Mouse (Mus musculus): ENCODE measurements at regions not wholly inside any gene's neighbourhood (a gene's known extent, or its start where the extent isn't known, plus 50 kb on each side); places are given as distances from the start of the nearest gene placed in this dataset.
"Not testable (repeated sequence)": the region's sequence is repeated elsewhere in the genome, so short reads cannot be mapped to it uniquely, and the experiment has no call there.

DNA sequence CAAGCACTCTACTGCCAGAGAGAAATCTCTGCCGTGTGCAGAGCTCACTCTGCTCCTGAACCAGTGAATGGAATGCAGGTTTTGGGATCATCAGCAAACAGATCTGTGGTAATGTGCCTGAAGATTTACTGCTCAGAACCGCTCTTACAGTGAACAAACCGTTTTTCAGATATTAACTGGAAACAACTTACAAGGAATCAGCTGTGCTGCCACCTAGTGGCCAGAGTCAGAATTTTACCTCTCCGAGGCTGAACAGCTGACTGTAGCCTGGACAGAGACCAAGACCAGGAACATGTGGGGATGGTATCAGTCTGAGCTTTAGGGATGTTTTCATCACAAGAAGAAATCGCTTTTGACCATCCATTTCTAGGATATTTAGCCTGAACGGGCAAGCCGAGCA lies 65.3 kb downstream of the Gm15023 start:
- H3K36me3 ChIP-seq (ENCODE audit: control insufficient read depth, insufficient read depth, low read length); H3K4me3 ChIP-seq (ENCODE audit: low read length); H3K27me3 ChIP-seq (ENCODE audit: control insufficient read depth, insufficient read depth, low read depth, low read length); H3K9ac ChIP-seq (ENCODE audit: low read length); H3K27ac ChIP-seq (ENCODE audit: low read length); H3K4me2 ChIP-seq (ENCODE audit: low read depth, low read length); ATAC-seq (ENCODE audit: low read depth); H3K9me3 ChIP-seq (ENCODE audit: control insufficient read depth, low read length); H3K4me1 ChIP-seq (replicated peaks; ENCODE audit: control insufficient read depth, insufficient read depth, low read length): not testable (repeated sequence)
- WGBS: 25% methylated on average over 5 of the region's 7 CpGs

DNA sequence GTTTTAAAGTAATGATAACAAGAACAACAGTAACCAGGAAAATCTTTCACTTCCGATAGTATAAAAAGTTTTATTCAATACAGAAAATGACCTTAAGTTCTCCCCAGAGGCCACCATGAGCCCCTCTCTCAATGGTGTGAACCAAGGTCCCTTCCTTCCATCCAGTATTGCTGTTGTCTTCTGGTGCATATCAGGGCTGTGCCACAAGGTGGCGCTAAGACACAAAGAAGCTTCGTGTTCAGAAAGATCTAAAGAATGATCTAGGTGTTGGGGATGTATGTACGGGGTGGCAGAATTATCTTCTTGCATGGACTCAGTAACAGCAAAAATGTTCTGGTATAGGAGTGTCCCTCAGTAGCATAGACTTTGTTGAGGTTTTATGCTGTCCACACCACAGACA lies 66.6 kb downstream of the Gm15023 start:
- not testable (repeated sequence) for H3K4me2 ChIP-seq (ENCODE audit: low read depth, low read length); ATAC-seq (ENCODE audit: low read depth); H3K9me3 ChIP-seq (ENCODE audit: control insufficient read depth, low read length); H3K27me3 ChIP-seq (ENCODE audit: control insufficient read depth, insufficient read depth, low read depth, low read length); H3K4me3 ChIP-seq (ENCODE audit: low read length); H3K4me1 ChIP-seq (replicated peaks; ENCODE audit: control insufficient read depth, insufficient read depth, low read length); H3K27ac ChIP-seq (ENCODE audit: low read length); H3K36me3 ChIP-seq (ENCODE audit: control insufficient read depth, insufficient read depth, low read length); H3K9ac ChIP-seq (ENCODE audit: low read length)
- 27% methylated on average over 4 of the region's 4 CpGs for WGBS

DNA sequence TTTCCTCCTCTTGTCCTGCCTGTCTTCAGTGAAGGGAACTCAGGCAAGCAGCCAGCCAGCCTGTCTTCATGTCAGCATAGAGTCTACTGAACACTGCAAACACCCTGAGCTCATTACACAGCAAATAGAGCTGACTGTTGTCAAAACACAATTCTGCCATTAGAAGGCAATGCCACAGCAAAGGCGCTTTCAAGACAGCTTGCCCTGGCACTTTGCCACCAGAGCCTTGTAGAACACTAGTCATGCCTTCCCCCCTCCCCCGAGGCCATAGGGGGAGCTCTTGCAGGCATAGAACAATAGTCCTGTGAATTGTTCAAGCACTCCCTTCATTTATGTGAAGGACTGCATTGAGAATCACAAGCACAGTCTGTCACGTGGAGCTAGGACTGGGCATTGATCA lies 75.8 kb downstream of the Gm15023 start:
- no peak overlapping the region for H3K4me2 ChIP-seq (ENCODE audit: low read depth, low read length)
- no peaks in the 10 kb centered on the region for H3K4me1 ChIP-seq (replicated peaks; ENCODE audit: control insufficient read depth, insufficient read depth, low read length)
- 29% methylated on average over 3 of the region's 3 CpGs for WGBS
- no peak for ATAC-seq (ENCODE audit: low read depth)
- no peak overlapping the region for H3K27ac ChIP-seq (ENCODE audit: low read length)
- no peaks in the 10 kb centered on the region for H3K9me3 ChIP-seq (ENCODE audit: control insufficient read depth, low read length)
- H3K36me3 ChIP-seq (ENCODE audit: control insufficient read depth, insufficient read depth, low read length): no peaks in the 10 kb centered on the region
- no peak overlapping the region for H3K4me3 ChIP-seq (ENCODE audit: low read length)
- no peaks in the 10 kb centered on the region for H3K27me3 ChIP-seq (ENCODE audit: control insufficient read depth, insufficient read depth, low read depth, low read length)
- no peak overlapping the region for H3K9ac ChIP-seq (ENCODE audit: low read length)

DNA sequence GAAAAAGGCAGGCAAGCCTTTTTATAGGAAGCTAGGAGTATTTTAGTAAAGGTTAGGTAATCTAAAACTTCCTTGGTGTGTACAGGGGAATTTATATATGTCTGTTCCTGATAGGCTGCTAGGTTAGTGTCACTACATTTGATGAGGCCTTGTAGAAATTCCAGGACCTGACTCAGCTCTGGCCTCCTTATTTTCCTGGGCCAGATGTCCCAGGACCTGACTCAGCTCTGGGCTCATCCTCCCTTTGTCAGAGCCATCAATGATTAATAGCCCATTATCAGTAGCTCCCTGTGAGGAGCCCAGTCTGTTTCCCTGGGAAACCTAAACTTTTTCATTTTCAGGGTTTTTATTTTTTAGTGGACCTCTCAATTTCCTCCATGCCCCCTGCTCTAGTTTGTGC lies 79.3 kb downstream of the Gm15023 start:
- Histone ChIP-seq H3K4me1 (replicated peaks; ENCODE audit: control insufficient read depth, insufficient read depth, low read length) (no peaks in the 10 kb centered on the region), H3K4me2 (ENCODE audit: low read depth, low read length) (no peak overlapping the region)
- ATAC-seq (ENCODE audit: low read depth): no peak

DNA sequence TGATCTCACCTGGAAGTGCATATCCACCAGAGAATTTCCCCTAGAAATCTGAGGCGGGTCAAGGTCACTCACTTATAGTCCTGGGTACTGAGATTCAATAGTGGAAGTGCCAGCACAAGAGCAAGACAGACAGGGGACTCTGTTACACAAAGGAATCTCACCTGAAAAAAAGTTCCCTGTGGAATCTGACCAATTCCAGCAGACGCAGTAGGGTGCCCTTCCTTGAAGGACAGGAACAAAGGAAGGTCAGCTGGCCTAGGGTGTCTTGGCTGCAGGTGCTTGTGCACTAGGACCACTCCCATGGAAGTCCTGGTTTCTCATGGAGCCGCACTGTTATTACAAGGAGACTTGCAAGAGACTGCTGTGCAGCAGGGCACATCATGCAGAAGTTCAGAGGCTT lies 81.2 kb downstream of the Gm15023 start:
- Histone ChIP-seq H3K4me3 (ENCODE audit: low read length) (no peak overlapping the region), H3K4me1 (replicated peaks; ENCODE audit: control insufficient read depth, insufficient read depth, low read length) (no peaks in the 10 kb centered on the region), H3K36me3 (ENCODE audit: control insufficient read depth, insufficient read depth, low read length) (no peaks in the 10 kb centered on the region), H3K27ac (ENCODE audit: low read length) (no peak overlapping the region), H3K4me2 (ENCODE audit: low read depth, low read length) (no peak overlapping the region), H3K9ac (ENCODE audit: low read length) (no peak overlapping the region), H3K27me3 (ENCODE audit: control insufficient read depth, insufficient read depth, low read depth, low read length) (no peaks in the 10 kb centered on the region; the same call in 1 of the 2 replicates), H3K9me3 (ENCODE audit: control insufficient read depth, low read length) (no peaks in the 10 kb centered on the region)
- 61% methylated on average over 3 of the region's 3 CpGs for WGBS
- ATAC-seq (ENCODE audit: low read depth): no peak

More for the DNA sequence above, 79.3 kb downstream of the Gm15023 start:
- H3K27me3 ChIP-seq (ENCODE audit: control insufficient read depth, insufficient read depth, low read depth, low read length): no peaks in the 10 kb centered on the region; the same call in 1 of the 2 replicates
- H3K9ac ChIP-seq (ENCODE audit: low read length): no peak overlapping the region
- H3K4me3 ChIP-seq (ENCODE audit: low read length): no peak overlapping the region
- H3K9me3 ChIP-seq (ENCODE audit: control insufficient read depth, low read length): no peaks in the 10 kb centered on the region
- no peaks in the 10 kb centered on the region for H3K36me3 ChIP-seq (ENCODE audit: control insufficient read depth, insufficient read depth, low read length)
- no peak overlapping the region for H3K27ac ChIP-seq (ENCODE audit: low read length)

DNA sequence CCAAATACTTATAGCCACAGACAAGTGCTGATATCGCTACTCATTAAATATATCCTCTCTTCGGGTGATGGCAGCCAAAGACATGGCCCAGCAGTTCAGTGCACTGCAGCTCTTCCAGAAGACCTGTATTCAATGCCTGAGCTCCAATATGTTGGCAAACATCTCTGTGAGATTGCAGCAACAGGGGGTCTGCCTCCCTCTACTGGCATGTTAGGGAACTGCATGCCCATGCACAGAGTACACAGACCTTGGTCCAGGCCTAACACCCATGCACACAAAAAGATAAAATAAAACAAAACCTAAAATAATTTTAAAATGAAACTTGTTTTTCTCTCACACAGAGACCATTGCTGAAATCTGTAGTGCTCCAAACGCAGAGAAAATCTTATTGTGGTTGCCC lies 82.1 kb upstream of the Zmat1 start:
- 13% methylated on average over 1 of the region's 3 CpGs for WGBS
- not testable (repeated sequence) for H3K27me3 ChIP-seq (ENCODE audit: control insufficient read depth, insufficient read depth, low read depth, low read length); H3K27ac ChIP-seq (ENCODE audit: low read length); H3K4me2 ChIP-seq (ENCODE audit: low read depth, low read length); H3K4me1 ChIP-seq (replicated peaks; ENCODE audit: control insufficient read depth, insufficient read depth, low read length); H3K9ac ChIP-seq (ENCODE audit: low read length); H3K36me3 ChIP-seq (ENCODE audit: control insufficient read depth, insufficient read depth, low read length); H3K4me3 ChIP-seq (ENCODE audit: low read length); H3K9me3 ChIP-seq (ENCODE audit: control insufficient read depth, low read length)
- ATAC-seq (ENCODE audit: low read depth): peak; percentile 67; the same call in 1 of the 2 replicates

DNA sequence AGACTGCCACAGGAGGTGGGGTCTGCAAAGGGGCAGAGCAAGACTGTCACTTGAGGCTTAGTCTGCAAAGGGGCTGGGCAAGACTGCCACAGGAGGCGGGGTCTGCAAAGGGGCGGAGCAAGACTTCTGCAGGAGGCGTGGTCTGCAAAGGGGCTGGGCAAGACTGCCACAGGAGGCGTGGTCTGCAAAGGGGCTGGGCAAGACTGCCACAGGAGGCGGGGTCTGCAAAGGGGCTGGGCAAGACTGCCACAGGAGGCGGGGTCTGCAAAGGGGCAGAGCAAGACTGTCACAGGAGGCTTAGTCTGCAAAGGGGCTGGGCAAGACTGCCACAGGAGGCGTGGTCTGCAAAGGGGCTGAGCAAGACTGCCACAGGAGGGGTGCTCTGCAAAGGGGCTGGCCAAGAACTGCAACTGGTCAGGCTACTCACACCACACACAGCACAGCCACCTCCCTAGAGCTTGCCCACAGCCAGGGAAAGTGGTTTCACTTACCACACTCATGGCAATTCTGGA lies 78.1 kb upstream of the Zmat1 start:
- H3K9me3 ChIP-seq (ENCODE audit: control insufficient read depth, low read length); H3K27me3 ChIP-seq (ENCODE audit: control insufficient read depth, insufficient read depth, low read depth, low read length); H3K27ac ChIP-seq (ENCODE audit: low read length); H3K4me2 ChIP-seq (ENCODE audit: low read depth, low read length); H3K9ac ChIP-seq (ENCODE audit: low read length); H3K4me1 ChIP-seq (replicated peaks; ENCODE audit: control insufficient read depth, insufficient read depth, low read length); H3K36me3 ChIP-seq (ENCODE audit: control insufficient read depth, insufficient read depth, low read length); H3K4me3 ChIP-seq (ENCODE audit: low read length): not testable (repeated sequence)
- WGBS: 34% methylated on average over 7 of the region's 7 CpGs
- ATAC-seq (ENCODE audit: low read depth): peak; percentile 49; the same call in 1 of the 2 replicates

DNA sequence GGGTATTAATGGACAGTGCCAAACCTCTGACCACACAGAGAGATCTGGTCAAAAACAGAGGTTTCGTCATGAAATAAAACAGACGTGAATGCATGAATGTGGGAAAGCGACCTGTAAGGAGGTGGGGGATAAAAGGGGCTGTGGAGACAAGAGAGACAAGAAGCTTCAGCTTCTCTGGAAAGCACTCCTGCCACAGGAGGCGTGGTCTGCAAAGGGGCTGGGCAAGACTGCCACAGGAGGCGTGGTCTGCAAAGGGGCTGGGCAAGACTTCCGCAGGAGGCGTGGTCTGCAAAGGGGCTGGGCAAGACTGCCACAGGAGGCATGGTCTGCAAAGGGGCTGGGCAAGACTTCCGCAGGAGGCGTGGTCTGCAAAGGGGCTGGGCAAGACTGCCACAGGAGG lies 77.6 kb upstream of the Zmat1 start:
- H3K9ac ChIP-seq (ENCODE audit: low read length); H3K4me3 ChIP-seq (ENCODE audit: low read length); H3K9me3 ChIP-seq (ENCODE audit: control insufficient read depth, low read length); H3K27me3 ChIP-seq (ENCODE audit: control insufficient read depth, insufficient read depth, low read depth, low read length); H3K4me1 ChIP-seq (replicated peaks; ENCODE audit: control insufficient read depth, insufficient read depth, low read length); H3K27ac ChIP-seq (ENCODE audit: low read length); ATAC-seq (ENCODE audit: low read depth); H3K36me3 ChIP-seq (ENCODE audit: control insufficient read depth, insufficient read depth, low read length); H3K4me2 ChIP-seq (ENCODE audit: low read depth, low read length): not testable (repeated sequence)
- WGBS: 34% methylated on average over 6 of the region's 9 CpGs

DNA sequence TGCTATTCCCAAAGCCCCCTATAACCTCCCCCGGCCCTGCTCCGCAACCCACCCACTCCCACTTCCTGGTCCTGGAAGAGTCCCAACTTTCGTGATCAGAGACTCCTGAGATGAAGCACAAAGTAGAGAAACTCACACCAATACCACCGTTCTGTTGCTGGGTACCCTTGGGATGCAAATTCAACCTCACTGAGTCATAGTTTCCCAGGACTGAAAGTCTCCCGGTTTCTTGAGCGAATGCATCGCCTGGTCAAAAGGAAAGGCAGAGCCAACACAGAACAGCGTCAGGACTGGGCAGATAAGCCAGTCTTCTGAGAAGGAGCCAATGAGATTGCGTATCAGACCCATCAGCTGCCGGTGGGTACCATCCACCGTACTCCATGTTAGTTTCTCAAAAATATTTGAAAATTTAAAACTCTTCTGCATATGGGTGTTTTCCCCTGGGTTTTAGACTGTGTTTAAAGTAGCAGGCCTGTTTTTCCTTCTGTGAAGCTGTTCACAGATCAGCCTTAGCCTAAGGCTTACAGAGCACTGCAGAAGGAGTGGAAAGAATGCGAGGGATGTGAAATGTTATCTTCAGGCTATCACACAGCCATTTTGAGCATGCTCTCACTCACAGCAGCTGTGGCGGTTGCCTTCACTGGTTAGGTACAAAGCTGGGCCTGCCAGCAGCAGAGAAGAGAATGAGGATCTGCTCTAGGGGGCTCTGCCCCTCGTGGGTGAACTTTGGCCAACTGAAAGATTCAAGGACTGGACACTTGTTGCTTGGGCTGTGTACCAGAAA lies 77.0 kb upstream of the Zmat1 start:
- not testable (repeated sequence) for H3K4me3 ChIP-seq (ENCODE audit: low read length); H3K9me3 ChIP-seq (ENCODE audit: control insufficient read depth, low read length); H3K36me3 ChIP-seq (ENCODE audit: control insufficient read depth, insufficient read depth, low read length); H3K27me3 ChIP-seq (ENCODE audit: control insufficient read depth, insufficient read depth, low read depth, low read length); H3K4me2 ChIP-seq (ENCODE audit: low read depth, low read length); H3K27ac ChIP-seq (ENCODE audit: low read length); ATAC-seq (ENCODE audit: low read depth); H3K9ac ChIP-seq (ENCODE audit: low read length); H3K4me1 ChIP-seq (replicated peaks; ENCODE audit: control insufficient read depth, insufficient read depth, low read length)
- 66% methylated on average over 14 of the region's 14 CpGs for WGBS
